Mouse (Mus musculus): ENCODE measurements around the gene S100a1.

Gene S100a1

DNA sequence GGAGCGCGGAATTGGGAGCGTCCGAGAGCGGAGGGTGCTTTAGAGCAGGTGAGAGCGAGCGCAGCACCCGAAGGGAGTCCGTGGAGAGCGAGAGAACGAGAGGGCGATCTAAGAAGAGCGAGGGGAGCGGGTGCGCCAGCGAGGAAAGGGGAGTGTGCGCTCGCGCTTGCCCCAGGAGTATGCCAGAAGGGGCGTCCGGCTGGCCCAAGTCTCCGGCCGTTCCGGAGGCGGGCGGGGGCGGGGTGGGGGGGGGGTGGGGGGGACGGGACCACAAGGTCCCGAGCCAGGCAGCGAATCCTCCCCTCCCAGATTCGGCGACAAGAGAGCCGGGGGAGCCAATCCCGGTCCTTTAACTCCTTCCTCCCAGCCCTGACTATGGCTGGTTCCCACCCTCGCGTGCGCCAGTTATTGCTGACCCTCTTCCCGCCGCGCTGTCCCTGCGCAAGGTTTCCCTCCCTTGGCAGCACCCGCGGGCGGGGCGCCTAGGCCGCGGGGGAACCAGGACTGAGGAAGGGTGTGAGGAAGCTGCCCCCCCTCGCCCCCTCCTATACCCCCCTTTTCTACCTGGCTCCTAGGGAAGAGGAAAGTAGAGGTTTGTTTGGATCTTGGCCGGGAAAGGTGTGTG lies 48.4 kb downstream of the S100a1 start, which contains the start of gene Npr1:
Gene Npr1 (minus strand): TSS at position 181 of the 625 bp plus-strand sequence.
- DNase-seq (ENCODE audit: extremely low spot score, low read depth, low spot score): no peak

DNA sequence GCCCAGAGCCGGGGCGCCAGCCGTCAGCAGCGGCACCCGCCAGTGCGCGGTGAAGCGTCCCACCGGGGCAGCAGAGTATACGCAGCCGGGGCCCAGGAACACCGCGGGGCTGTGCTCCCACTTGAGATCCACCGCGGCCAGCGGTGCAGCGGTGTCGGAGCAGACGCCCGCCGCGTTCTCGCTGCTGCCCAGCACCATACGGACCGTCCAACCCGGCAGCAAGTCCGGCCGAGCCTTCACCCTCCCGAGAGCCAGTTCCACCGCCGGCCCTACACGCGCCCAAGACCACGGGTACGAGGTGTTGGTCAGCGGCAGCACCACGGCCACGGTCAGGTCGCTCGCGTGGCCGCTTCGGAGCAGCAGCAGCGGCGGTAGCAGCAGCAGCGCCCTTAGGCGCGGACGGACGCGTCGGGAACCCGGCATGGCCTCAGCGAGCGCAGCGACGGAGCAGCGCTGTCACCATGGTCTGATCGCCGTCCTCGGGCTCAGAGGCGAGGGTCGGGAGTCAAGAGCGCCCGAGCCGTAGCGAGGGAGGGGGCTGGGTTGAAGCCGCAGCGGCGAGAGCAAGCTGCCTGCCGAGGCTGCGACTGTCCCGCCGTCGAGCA lies 49.0 kb downstream of the S100a1 start:
- no peak for DNase-seq (ENCODE audit: extremely low spot score, low read depth, low spot score)

DNA sequence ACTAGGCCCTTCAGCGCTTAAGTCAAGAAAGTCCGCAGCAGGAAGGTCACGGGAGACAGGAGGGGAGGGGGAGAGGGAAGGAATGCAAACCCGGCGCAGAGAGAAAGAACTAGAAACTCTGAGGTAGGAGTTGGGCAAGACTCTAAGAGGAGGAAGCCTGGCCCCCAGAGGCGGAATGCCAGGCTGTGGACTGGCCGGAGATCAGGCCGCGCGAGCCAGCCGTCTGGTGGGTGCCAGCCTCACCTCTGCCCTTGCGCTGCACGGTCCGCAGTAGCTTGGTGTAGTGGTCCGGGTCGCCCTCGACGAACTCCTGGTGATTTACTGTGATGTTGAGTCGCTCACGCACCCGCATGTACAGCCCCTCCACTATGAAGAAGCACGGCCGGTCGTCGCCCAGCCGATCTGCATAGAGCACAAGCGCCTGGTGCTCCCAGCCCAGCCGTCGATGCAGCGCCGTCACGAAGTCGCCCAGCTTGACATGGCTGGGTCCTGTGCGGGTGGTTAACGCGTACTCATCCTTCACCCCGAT lies 49.6 kb downstream of the S100a1 start:
- DNase-seq (ENCODE audit: extremely low spot score, low read depth, low spot score): no peak

DNA sequence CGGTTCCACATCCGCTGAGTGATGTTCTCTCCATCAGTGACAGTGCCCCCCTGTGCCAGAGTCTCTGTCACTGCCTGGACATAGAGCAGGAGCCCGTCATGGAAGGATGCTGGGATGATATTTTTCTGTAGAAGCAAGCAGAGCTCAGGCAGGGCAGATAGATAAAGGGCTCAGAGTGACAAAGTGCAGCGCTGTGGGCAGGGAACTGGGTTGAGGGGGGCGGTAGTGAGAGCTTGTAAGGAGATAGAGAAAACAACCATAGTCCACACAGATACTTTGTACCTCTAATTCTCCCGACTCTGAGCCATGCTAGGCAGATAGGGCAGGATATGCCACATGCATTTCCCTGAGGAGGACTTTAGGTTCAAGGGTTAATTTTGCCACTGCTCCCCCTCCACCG lies 51.6 kb downstream of the S100a1 start:
- DNase-seq (ENCODE audit: extremely low spot score, low read depth, low spot score): no peak

DNA sequence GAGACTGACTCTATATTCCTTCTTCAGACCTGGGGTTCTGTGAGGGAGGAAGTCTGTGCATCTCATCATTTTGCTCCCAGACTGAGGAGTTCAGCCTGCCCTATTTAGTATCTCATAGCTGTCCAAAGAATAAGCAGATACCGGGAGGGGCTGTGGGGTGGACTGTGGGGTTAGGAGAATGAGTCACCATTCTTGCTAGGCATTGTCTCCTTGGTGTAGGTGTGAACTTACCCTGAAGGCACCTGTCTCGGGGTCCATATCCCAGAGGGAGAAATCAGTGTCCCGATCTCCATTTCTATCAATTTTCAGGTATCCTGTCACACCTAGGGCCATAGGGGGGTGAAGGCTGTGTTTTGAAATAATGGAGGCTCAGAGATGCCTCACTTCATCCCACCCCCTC lies 52.3 kb downstream of the S100a1 start:
- no peak for DNase-seq (ENCODE audit: extremely low spot score, low read depth, low spot score)
